Mouse (Mus musculus) small intestine, adult 2 months (tissue): ENCODE data around the gene Epp13. TPM values are rescaled to one million over a fixed set of nuclear protein-coding genes. Genes with fewer than 3 reads are reported as not detected.
"Not testable (repeated sequence)": the region's sequence is repeated elsewhere in the genome, so short reads cannot be mapped to it uniquely, and the experiment has no call there.

Experiments used
- H3K27ac ChIP-seq: fragments of 200-500 bp; 2 replicates; pipeline ENCODE4 v1.5.1; 2012; ENCODE audit warnings: low read depth, low read length, control low read depth, inconsistent platforms; ENCODE audit not compliant: insufficient read depth
- H3K27me3 ChIP-seq: fragments of 200-500 bp; 2 replicates; pipeline ENCODE4 v1.6.1; 2012; ENCODE audit warnings: mild to moderate bottlenecking, moderate library complexity, low read length, inconsistent platforms; ENCODE audit not compliant: control insufficient read depth, insufficient read depth
- H3K36me3 ChIP-seq: fragments of 200-500 bp; 2 replicates; pipeline ENCODE4 v1.6.1; 2012; ENCODE audit warnings: mild to moderate bottlenecking, low read length, control low read depth, inconsistent platforms; ENCODE audit not compliant: control insufficient read depth, insufficient read depth
- H3K4me1 ChIP-seq: fragments of 200-500 bp; 2 replicates; pipeline ENCODE4 v1.6.1; 2012; ENCODE audit warnings: low read length, inconsistent platforms, mixed read lengths; ENCODE audit not compliant: control insufficient read depth, insufficient read depth, insufficient read length
- H3K4me3 ChIP-seq: fragments of 200-500 bp; 2 replicates; pipeline ENCODE4 v1.5.1; 2012; ENCODE audit warnings: low read depth, mild to moderate bottlenecking, control low read depth, inconsistent platforms, low read length, moderate library complexity
- CTCF ChIP-seq: fragments of 200-500 bp; IDR thresholded peaks from 2 replicates; pipeline ENCODE4 v1.5.1; 2012; ENCODE audit warnings: low read depth, mild to moderate bottlenecking, control low read depth, inconsistent platforms, low read length, moderate library complexity, mixed read lengths; ENCODE audit not compliant: insufficient replicate concordance, insufficient read length; ENCODE audit errors: extremely low read depth
- POLR2A ChIP-seq: fragments of 200-500 bp; IDR thresholded peaks from 2 replicates; pipeline ENCODE4 v1.6.1; 2012; ENCODE audit warnings: low read depth, mild to moderate bottlenecking, control low read depth, inconsistent platforms, low read length, moderate library complexity
- WGBS: fragments of 180-500 bp; shearing (Covaris S2); methylation state at CpG from one replicate; pipeline ENCODE4 v1.1.7; 2018; 5-methylcytosine and 5-hydroxymethylcytosine counted together
- polyA plus RNA-seq: library from polyadenylated mRNA; depleted of rRNA; stranded (reverse); fragments of >200 nt; gene quantifications from 2 replicates; pipeline ENCODE4 v1.2.3, GENCODE M21; 2012; rRNA removed

Epp13 gene
- polyA plus RNA-seq, result not detected in 2 replicates

- Histone ChIP-seq H3K4me3 (no peak within 1 kb of the TSS), H3K27me3 (no peaks in the 10 kb centered on the region), H3K36me3 (no peaks in the 10 kb centered on the region), H3K4me1 (no peaks in the 10 kb centered on the region), H3K27ac (no peak within 1 kb of the TSS)
- 82% methylated on average over 6 of the region's 6 CpGs for WGBS
- TF ChIP-seq CTCF, result no peak
Measured at GRCm38 (mm10) chr7:6252410-6252809, at the start of gene Epp13. TSS of gene Epp13 (plus strand) at chr7:6252710.

- WGBS, result 65% methylated on average over 3 of the region's 3 CpGs
- H3K4me3 ChIP-seq, result no peak overlapping the region
- H3K4me1 ChIP-seq, result no peaks in the 10 kb centered on the region
- no peak overlapping the region for H3K27ac ChIP-seq
- TF ChIP-seq CTCF (no peak), POLR2A (no peak)
- H3K36me3 ChIP-seq, result no peaks in the 10 kb centered on the region
- no peaks in the 10 kb centered on the region for H3K27me3 ChIP-seq
Measured at GRCm38 (mm10) chr7:6204200-6204599, 48.3 kb upstream of the Epp13 start.

GRCm38 (mm10) chr7:6213144-6213543 lies 39.4 kb upstream of the Epp13 start:
- H3K36me3 ChIP-seq, result no peaks in the 10 kb centered on the region
- no peak overlapping the region for H3K4me3 ChIP-seq
- TF ChIP-seq POLR2A (no peak), CTCF (peak; percentile 45; the same call in 1 of the 2 replicates)
- no peaks in the 10 kb centered on the region for H3K27me3 ChIP-seq
- H3K27ac ChIP-seq, result no peak overlapping the region
- no peaks in the 10 kb centered on the region for H3K4me1 ChIP-seq
- 49% methylated on average over 5 of the region's 5 CpGs for WGBS

GRCm38 (mm10) chr7:6214691-6215090 lies 37.8 kb upstream of the Epp13 start:
- not testable (repeated sequence) for H3K27me3 ChIP-seq, H3K4me1 ChIP-seq, H3K27ac ChIP-seq, H3K36me3 ChIP-seq, H3K4me3 ChIP-seq
- 68% methylated on average over 4 of the region's 4 CpGs for WGBS

GRCm38 (mm10) chr7:6220147-6220546 lies 32.4 kb upstream of the Epp13 start:
- H3K36me3 ChIP-seq, result no peaks in the 10 kb centered on the region
- no peak overlapping the region for H3K27ac ChIP-seq
- no peak for TF ChIP-seq POLR2A
- TF ChIP-seq CTCF, result no peak
- H3K4me3 ChIP-seq, result no peak overlapping the region
- WGBS, result 54% methylated on average over 3 of the region's 3 CpGs
- H3K4me1 ChIP-seq, result no peaks in the 10 kb centered on the region
- H3K27me3 ChIP-seq, result no peaks in the 10 kb centered on the region

GRCm38 (mm10) chr7:6221978-6222377 lies 30.5 kb upstream of the Epp13 start, which contains the start of gene Zscan5b:
TSS of gene Zscan5b (plus strand) at chr7:6222278.
- no peak within 1 kb of the TSS for H3K27ac ChIP-seq
- TF ChIP-seq POLR2A, result no peak
- TF ChIP-seq CTCF, result no peak
- H3K4me1 ChIP-seq, result no peaks in the 10 kb centered on the region
- 90% methylated on average over 12 of the region's 12 CpGs for WGBS
- H3K4me3 ChIP-seq, result no peak within 1 kb of the TSS
- no peaks in the 10 kb centered on the region for H3K36me3 ChIP-seq
- H3K27me3 ChIP-seq, result no peaks in the 10 kb centered on the region

GRCm38 (mm10) chr7:6228491-6228890 lies 24.0 kb upstream of the Epp13 start:
- not testable (repeated sequence) for H3K36me3 ChIP-seq, H3K27ac ChIP-seq, H3K4me1 ChIP-seq, H3K4me3 ChIP-seq, H3K27me3 ChIP-seq
- 54% methylated on average over 8 of the region's 8 CpGs for WGBS

- 39% methylated on average over 11 of the region's 11 CpGs for WGBS
- Histone ChIP-seq H3K4me3 (no peak overlapping the region), H3K27me3 (no peaks in the 10 kb centered on the region), H3K27ac (no peak overlapping the region), H3K36me3 (no peaks in the 10 kb centered on the region), H3K4me1 (no peaks in the 10 kb centered on the region)
- no peak for TF ChIP-seq CTCF
- no peak for TF ChIP-seq POLR2A
Measured at GRCm38 (mm10) chr7:6239787-6240186, 12.7 kb upstream of the Epp13 start.
